Mouse (Mus musculus): ENCODE data around the gene Rnf182.

Rnf182 gene

GRCm38 (mm10) chr13:43704533-43705116, 89.1 kb downstream of the Rnf182 start:
- DNase-seq = no peak

DNA sequence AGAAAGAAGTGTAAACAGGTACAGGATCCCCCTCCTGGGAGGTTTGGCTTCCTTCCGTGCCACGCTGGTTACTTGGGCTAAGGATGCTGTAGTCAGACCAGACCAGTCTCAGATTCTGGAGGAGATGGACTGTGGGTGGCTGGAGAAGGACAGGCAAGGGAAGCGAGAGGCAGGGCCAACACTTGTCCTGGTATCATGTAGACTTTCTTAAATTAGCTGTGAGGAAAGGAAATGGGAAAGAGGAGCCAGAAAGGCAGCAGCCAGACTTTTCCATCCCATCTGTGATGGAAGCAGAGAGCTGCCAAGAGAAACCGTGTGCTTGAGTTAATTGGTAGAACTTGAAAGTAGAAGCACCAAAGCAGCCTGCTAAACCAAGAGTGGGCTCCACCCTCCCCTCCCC, 90.9 kb downstream of the Rnf182 start:
- no peak for DNase-seq

GRCm38 (mm10) chr13:43709529-43709928, 94.0 kb downstream of the Rnf182 start:
- DNase-seq = no peak

DNA sequence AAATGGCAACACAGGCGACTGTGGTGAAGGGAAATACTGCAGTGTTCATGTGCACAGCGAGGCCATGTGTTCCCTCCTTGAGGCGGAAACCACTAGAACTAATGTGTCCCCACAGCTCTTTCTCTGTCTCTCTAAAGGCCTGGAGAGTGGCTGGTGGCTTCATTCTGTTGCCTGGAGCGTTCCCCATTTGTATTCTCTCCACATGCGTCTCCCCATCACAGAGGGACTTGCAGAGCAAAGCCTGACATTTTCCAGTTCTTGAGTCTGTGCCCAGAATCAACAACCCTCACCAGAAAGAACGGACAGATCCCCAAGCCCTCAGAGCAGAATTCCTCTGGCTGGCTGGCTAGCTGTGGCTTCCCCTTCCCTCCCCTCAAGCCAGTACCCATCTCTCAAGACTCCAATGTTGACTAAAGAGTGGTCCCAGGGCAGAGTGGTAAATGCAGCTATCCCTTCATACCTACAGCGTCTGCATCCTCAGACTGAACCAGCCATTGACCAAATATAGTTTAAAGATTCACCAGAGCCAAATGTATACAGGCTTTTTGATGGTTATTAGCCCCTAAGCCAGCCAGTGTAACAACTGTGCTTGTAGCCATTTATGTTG, 96.3 kb downstream of the Rnf182 start:
- DNase-seq = no peak

GRCm38 (mm10) chr13:43714741-43715140, 99.2 kb downstream of the Rnf182 start:
- no peak for DNase-seq

DNA sequence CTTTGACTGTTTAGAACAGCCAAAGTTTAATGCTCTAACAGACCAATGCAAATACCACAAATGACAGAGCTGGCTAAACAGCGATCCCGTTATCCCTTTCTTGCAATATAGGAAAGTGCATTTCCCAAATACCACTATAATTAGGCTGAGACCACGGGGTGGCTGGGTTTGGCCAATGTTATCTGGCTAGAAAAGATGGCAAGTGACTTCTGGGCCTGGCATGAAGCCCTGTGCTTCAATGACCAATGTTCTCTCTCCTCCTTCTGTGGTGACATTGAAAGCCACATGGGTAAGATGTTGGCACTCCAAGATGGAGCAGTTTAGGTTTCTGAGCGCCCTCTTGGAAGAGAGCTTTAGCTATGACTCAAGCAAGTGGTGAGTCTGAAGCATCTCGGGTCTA, 100.0 kb downstream of the Rnf182 start:
- no peak for DNase-seq

DNA sequence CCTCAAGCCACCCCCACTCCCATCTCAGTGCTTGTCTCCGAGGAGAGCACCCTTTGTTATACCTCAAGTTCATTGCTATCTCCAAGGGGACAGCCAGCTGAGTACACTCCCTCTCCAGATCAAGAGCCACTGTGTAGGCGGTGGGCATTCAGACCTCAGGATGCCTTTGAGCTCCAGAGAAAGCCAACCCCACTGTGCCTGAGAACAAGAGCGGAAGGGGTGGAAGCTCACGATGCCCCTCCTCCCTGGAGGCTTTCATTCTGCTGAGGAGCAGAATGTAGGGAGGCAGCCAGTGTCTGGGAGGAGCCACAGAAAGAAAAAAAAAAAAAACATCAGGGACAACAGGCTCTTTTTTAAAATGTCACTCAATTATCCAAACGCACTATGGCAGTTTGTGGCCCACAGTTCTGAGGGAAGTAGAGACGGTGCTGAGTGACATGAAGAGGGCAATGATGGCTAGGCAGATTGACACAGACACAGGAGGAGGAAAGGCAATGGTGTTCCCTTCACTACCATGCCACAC, 101.1 kb downstream of the Rnf182 start:
- no peak for DNase-seq

- no peak for DNase-seq
Observed at GRCm38 (mm10) chr13:43718173-43718572, 102.7 kb downstream of the Rnf182 start.

- DNase-seq = no peak
Observed at GRCm38 (mm10) chr13:43720496-43720895, 105.0 kb downstream of the Rnf182 start.
